Mouse (Mus musculus): Measurements from ENCODE around the gene Gm11146. TPM values are rescaled to one million over a fixed set of nuclear protein-coding genes. Genes with fewer than 3 reads are reported as not detected.

The Gm11146 gene
- polyA plus RNA-seq, 1 experiment: not detected

DNA sequence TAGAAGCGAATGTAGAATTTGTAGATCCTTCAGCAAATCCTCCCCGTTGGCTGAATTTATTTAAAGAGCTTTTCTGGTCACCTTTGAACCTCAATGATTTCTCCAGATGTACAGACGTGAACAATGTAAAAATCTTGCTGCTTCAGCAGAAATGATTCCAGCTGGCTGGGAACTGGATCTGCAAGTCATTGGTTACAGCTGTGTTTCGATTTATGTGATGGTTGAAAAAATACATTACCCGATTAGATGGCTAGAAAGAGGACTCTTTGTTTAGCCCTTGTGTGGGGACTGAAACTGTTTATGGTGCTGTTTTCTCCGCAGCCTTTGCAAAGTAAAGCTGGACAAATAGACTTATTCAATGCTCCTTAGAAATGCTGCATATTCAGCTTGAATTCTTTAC, 34.6 kb upstream of the Gm11146 start:
- Histone ChIP-seq H3K4me3 (replicated peaks; ENCODE audit: control insufficient read depth, low read depth, low read length) (no peak overlapping the region), H3K4me1 (ENCODE audit: control insufficient read depth, insufficient read depth, low read length) (no peaks in the 10 kb centered on the region), H3K27ac (ENCODE audit: control insufficient read depth, insufficient read depth, low read depth, low read length, poor library complexity) (no peak overlapping the region)
- WGBS: 81% methylated on average over 6 of the region's 6 CpGs
- TF ChIP-seq CTCF (IDR thresholded peaks at IDR 0.05; ENCODE audit: control insufficient read depth, insufficient read depth, low read length): no peak
- TF ChIP-seq POLR2A (IDR thresholded peaks at IDR 0.05; ENCODE audit: borderline replicate concordance, control insufficient read depth, low read depth, low read length): no peak

DNA sequence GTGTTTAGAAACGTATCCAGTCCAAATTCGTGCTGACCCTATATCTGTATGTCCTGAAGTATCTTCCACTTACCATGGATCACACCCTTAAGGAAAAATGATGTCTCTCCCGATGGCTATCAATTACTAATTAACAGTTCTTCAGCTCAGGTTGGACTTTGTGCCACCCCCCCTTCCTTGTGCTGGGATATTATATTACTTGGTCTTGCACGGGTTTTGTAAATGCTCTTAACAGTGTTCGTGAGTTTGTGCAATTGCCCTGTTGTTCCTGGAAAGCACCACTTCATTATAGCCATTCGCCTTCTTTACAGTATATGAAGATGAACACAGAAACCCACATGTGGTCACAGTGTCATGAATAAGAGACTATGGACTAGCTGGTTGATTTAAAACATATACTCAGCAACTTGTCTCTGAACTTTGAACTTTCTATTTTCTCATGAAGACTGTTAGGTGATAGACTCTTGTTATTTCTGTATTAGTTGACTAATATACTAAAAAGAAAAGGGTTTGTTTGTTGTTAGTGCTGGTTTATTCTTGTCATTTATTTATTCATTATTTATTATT, 30.5 kb upstream of the Gm11146 start:
- 76% methylated on average over 6 of the region's 6 CpGs for WGBS
- no peaks in the 10 kb centered on the region for H3K4me1 ChIP-seq (ENCODE audit: control insufficient read depth, insufficient read depth, low read length)
- no peak overlapping the region for H3K27ac ChIP-seq (ENCODE audit: control insufficient read depth, insufficient read depth, low read depth, low read length, poor library complexity)
- H3K4me3 ChIP-seq (replicated peaks; ENCODE audit: control insufficient read depth, low read depth, low read length): no peak overlapping the region
- TF ChIP-seq POLR2A (IDR thresholded peaks at IDR 0.05; ENCODE audit: borderline replicate concordance, control insufficient read depth, low read depth, low read length): no peak
- no peak for TF ChIP-seq CTCF (IDR thresholded peaks at IDR 0.05; ENCODE audit: control insufficient read depth, insufficient read depth, low read length)

DNA sequence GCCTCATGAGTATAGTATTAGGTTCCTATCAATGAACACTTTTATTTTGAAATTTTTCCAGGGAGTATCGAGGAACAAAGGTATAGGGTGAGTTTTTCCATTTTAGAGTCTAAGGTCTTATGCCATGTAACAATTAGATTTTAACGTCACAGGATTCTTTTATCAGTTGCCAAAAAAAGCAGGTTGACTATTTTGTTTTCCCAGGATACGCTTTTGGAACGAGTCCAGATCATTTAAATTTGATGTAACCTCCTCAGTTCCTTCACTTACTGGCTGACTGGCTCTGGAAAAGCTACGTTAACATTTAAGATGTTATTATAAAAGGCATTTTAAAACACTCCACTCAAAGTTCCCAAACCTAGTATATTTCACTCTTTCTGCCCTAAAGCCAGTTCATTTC, 20.8 kb upstream of the Gm11146 start:
- no peak overlapping the region for H3K27ac ChIP-seq (ENCODE audit: control insufficient read depth, insufficient read depth, low read depth, low read length, poor library complexity)
- no peak overlapping the region for H3K4me3 ChIP-seq (replicated peaks; ENCODE audit: control insufficient read depth, low read depth, low read length)
- no peaks in the 10 kb centered on the region for H3K4me1 ChIP-seq (ENCODE audit: control insufficient read depth, insufficient read depth, low read length)
- WGBS: 79% methylated on average over 5 of the region's 5 CpGs
- TF ChIP-seq POLR2A (IDR thresholded peaks at IDR 0.05; ENCODE audit: borderline replicate concordance, control insufficient read depth, low read depth, low read length): no peak
- no peak for TF ChIP-seq CTCF (IDR thresholded peaks at IDR 0.05; ENCODE audit: control insufficient read depth, insufficient read depth, low read length)

DNA sequence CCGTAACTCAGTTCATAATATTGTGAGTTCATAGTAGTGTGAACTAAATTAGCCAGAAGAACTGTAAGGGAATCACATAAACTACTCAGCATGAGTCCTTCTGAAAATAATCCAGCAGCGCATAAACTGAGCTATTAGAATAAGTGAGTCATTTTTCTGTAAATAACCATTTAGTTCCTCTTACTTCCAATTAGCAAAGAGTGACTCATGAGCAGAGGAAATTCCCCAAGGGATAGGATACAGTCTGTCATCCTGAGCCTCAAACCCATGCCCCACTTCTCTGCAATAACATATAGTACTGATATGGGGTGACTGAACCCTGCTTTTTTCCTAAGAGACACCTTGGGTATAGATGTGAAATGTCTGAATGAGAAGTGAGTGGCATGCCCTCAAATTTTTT, 687 bp upstream of the Gm11146 start:
- Histone ChIP-seq H3K4me1 (ENCODE audit: control insufficient read depth, insufficient read depth, low read length) (no peaks in the 10 kb centered on the region), H3K4me3 (replicated peaks; ENCODE audit: control insufficient read depth, low read depth, low read length) (no peak overlapping the region), H3K27ac (ENCODE audit: control insufficient read depth, insufficient read depth, low read depth, low read length, poor library complexity) (no peak overlapping the region)
- TF ChIP-seq POLR2A (IDR thresholded peaks at IDR 0.05; ENCODE audit: borderline replicate concordance, control insufficient read depth, low read depth, low read length) (no peak), CTCF (IDR thresholded peaks at IDR 0.05; ENCODE audit: control insufficient read depth, insufficient read depth, low read length) (no peak)
- 78% methylated on average over 2 of the region's 2 CpGs for WGBS

DNA sequence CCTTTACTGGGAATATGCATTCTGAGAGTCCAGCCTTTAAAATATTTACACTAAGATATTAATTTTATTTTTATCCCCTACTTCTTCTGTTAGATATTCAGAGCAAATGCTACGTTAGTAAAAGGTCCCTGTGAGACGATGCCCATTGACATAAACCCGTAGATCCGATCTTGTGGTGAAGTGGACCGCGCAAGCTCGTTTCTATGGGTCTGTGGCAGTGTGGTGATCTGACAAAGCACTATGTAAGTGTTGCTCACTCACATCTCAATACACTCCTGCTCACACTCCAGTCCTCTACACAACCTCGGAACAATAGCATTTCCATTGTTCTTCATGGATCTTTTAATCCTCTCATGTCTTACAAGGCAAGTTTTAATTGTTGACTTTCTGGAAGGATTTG, 3.1 kb downstream of the Gm11146 start:
- Histone ChIP-seq H3K4me1 (ENCODE audit: control insufficient read depth, insufficient read depth, low read length) (no peaks in the 10 kb centered on the region), H3K4me3 (replicated peaks; ENCODE audit: control insufficient read depth, low read depth, low read length) (no peak overlapping the region), H3K27ac (ENCODE audit: control insufficient read depth, insufficient read depth, low read depth, low read length, poor library complexity) (no peak overlapping the region)
- WGBS: 85% methylated on average over 8 of the region's 8 CpGs
- TF ChIP-seq POLR2A (IDR thresholded peaks at IDR 0.05; ENCODE audit: borderline replicate concordance, control insufficient read depth, low read depth, low read length) (no peak), CTCF (IDR thresholded peaks at IDR 0.05; ENCODE audit: control insufficient read depth, insufficient read depth, low read length) (no peak)

DNA sequence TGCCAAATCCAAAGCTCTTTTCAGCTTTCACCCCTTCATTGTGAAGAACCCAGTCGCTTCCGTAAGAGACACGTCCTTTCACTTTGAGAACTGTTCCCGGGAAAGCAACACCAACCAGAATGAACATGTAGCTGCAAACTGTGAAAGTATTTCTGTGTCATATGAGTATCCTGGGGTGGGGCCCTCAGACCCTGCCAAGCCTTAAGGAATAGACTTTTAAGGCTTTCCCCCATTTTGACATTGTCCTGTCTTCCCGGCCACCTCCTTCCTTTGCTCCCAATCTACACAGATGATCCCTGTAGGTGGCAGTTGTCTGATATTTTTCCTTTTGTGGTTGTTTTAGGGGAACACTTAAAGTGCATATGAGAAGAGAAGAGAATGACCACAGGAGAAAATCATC, 5.3 kb downstream of the Gm11146 start:
- TF ChIP-seq POLR2A (IDR thresholded peaks at IDR 0.05; ENCODE audit: borderline replicate concordance, control insufficient read depth, low read depth, low read length): no peak
- no peak for TF ChIP-seq CTCF (IDR thresholded peaks at IDR 0.05; ENCODE audit: control insufficient read depth, insufficient read depth, low read length)
- no peak overlapping the region for H3K27ac ChIP-seq (ENCODE audit: control insufficient read depth, insufficient read depth, low read depth, low read length, poor library complexity)
- H3K4me3 ChIP-seq (replicated peaks; ENCODE audit: control insufficient read depth, low read depth, low read length): no peak overlapping the region
- 86% methylated on average over 5 of the region's 5 CpGs for WGBS
- no peaks in the 10 kb centered on the region for H3K4me1 ChIP-seq (ENCODE audit: control insufficient read depth, insufficient read depth, low read length)

DNA sequence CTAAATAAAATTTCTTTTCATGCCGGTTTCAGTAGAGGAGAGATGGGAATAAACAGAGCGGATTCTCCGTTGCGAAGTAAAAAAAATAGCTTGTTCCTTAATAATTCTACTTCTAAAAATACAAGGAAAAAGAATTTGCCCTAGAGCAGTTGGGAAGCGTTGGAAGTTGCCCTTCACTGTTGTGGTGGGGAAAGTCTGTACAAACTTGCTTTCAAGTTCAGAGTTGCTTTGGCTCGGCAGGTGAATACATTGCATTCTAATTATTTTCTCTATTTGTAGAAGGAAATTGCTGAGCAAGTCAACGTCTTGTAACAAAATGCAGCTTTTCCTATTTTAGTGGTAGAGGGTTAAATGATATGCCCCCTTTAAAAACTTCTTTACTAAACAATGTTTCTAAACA, 6.2 kb downstream of the Gm11146 start:
- no peaks in the 10 kb centered on the region for H3K4me1 ChIP-seq (ENCODE audit: control insufficient read depth, insufficient read depth, low read length)
- WGBS: 85% methylated on average over 7 of the region's 7 CpGs

DNA sequence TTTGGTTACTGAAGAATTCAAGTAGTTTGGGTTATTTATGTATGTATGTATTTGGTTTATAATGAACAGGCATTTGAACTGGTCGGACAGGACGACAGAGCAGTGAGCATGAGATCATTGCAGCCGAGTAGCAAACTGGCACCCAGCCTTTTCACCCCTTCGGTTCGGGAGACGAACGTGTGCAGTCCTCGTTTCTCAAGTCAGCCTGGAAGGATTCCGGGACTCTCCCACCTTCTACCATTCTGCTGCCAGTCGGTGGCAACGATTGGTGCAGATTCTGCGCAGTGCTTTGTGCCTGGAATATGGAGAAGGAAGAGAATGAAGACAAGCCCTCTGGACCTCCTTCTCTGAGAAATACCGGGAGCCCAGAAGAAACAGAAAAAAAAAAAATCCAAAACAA, 7.3 kb downstream of the Gm11146 start:
- no peak overlapping the region for H3K4me3 ChIP-seq (replicated peaks; ENCODE audit: control insufficient read depth, low read depth, low read length)
- WGBS: 81% methylated on average over 13 of the region's 13 CpGs
- TF ChIP-seq CTCF (IDR thresholded peaks at IDR 0.05; ENCODE audit: control insufficient read depth, insufficient read depth, low read length): no peak
- no peak for TF ChIP-seq POLR2A (IDR thresholded peaks at IDR 0.05; ENCODE audit: borderline replicate concordance, control insufficient read depth, low read depth, low read length)
- H3K27ac ChIP-seq (ENCODE audit: control insufficient read depth, insufficient read depth, low read depth, low read length, poor library complexity): no peak overlapping the region
- no peaks in the 10 kb centered on the region for H3K4me1 ChIP-seq (ENCODE audit: control insufficient read depth, insufficient read depth, low read length)

More for the DNA sequence above, 6.2 kb downstream of the Gm11146 start:
- H3K4me3 ChIP-seq (replicated peaks; ENCODE audit: control insufficient read depth, low read depth, low read length): no peak overlapping the region
- no peak overlapping the region for H3K27ac ChIP-seq (ENCODE audit: control insufficient read depth, insufficient read depth, low read depth, low read length, poor library complexity)
- TF ChIP-seq POLR2A (IDR thresholded peaks at IDR 0.05; ENCODE audit: borderline replicate concordance, control insufficient read depth, low read depth, low read length) (no peak), CTCF (IDR thresholded peaks at IDR 0.05; ENCODE audit: control insufficient read depth, insufficient read depth, low read length) (no peak)

DNA sequence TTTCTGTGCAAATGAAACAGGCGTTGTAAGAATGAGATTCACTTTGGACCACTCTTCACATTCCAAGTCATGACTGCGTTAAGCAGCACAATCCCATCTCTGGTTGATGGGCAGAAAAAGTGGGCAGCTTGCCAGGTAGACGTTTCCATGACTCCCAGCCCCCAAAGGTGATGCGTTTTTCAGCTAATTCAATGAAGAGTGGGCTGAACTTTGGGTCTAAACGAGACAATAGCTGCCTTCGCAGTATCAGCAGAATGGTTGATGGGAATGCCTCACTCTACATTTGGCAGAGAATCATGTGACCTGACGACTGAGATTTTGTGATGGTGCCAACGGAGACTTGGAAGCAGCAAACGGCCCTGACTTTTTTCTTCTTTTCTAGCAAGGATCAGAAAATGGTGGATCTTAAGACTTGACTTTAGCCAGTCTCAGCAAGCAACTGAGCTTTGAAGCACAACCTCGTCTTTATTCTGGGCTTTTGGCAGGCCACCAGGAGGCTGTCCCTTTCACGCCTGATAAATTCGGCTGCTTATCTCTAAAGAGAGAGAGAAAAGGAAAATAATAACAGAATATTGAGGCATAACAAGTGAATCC, 8.0 kb downstream of the Gm11146 start:
- Histone ChIP-seq H3K4me3 (replicated peaks; ENCODE audit: control insufficient read depth, low read depth, low read length) (no peak overlapping the region), H3K27ac (ENCODE audit: control insufficient read depth, insufficient read depth, low read depth, low read length, poor library complexity) (no peak overlapping the region), H3K4me1 (ENCODE audit: control insufficient read depth, insufficient read depth, low read length) (no peaks in the 10 kb centered on the region)
- 72% methylated on average over 12 of the region's 12 CpGs for WGBS
- no peak for TF ChIP-seq POLR2A (IDR thresholded peaks at IDR 0.05; ENCODE audit: borderline replicate concordance, control insufficient read depth, low read depth, low read length)
- no peak for TF ChIP-seq CTCF (IDR thresholded peaks at IDR 0.05; ENCODE audit: control insufficient read depth, insufficient read depth, low read length)

All from bone marrow, adult 2 months (tissue).